Mouse (Mus musculus): Measurements from ENCODE around the gene Cd9. TPM values are rescaled to one million over a fixed set of nuclear protein-coding genes. Genes with fewer than 3 reads are reported as not detected.

Cd9 gene
- total and polyA plus RNA-seq, 3 experiments, result 12.1 to 27.5 (median 21.6) TPM

DNA sequence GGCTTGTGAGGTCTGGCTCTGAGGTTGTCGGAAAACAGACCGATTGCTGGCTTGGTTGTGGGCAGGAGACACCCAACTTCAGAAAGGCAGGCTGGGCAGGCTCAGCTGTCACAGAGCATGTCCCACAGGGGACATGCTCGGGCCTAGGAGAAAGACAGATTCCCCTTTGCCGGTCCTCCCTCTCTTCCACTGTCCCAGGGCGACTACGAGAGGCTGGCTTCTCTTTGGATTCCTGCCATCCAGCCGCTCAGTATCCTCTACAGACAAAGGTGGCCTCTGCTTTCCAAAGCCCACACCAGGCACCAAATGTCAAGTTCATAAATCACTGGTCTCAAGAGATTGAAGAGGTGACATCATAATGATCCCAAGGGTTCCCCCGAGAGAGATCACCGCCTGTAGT lies 2.6 kb downstream of the Cd9 start:
- H3K27me3 ChIP-seq (replicated peaks), result peaks cover 38% of the 10 kb centered on the region
- dilution Hi-C loops (cut with MboI; ENCODE audit: extremely low pct_ligation_motif_present, extremely low pct_unique_long_range_greater_than_20kb, low sequenced_read_pairs), result no loop called here
- H3K4me3 ChIP-seq (replicated peaks in 1 of 3; ENCODE audit: low read depth in 2 of 3, low read length in 2 of 3, poor library complexity in 1 of 3), result no peak overlapping the region
- H3K9me3 ChIP-seq (replicated peaks; ENCODE audit: low read length), result no peaks in the 10 kb centered on the region
- H3K9ac ChIP-seq (ENCODE audit: insufficient read depth, low read depth), result no peak overlapping the region
- no peak overlapping the region for H3K4me2 ChIP-seq (ENCODE audit: insufficient read depth, low read depth, poor library complexity, severe bottlenecking)
- in situ Hi-C loops (cut with MboI; ENCODE audit: low pct_ligation_motif_present, low pct_unique_long_range_greater_than_20kb, low sequenced_read_pairs), result no loop called here
- peaks cover 9 to 42% of the 10 kb centered on the region in 2 experiments for H3K4me1 ChIP-seq (ENCODE audit: control insufficient read depth in 1 of 2, insufficient read depth in 2 of 2)
- H3K79me2 ChIP-seq (replicated peaks; ENCODE audit: control insufficient read depth, extremely low read depth, insufficient read depth, poor library complexity, severe bottlenecking), result no peaks in the 10 kb centered on the region
- no peak for DNase-seq (ENCODE audit: extremely low read depth)
- peaks cover 0 to 12% of the 10 kb centered on the region in 2 experiments for H3K36me3 ChIP-seq (replicated peaks in 1 of 2; ENCODE audit: control insufficient read depth in 1 of 2, insufficient read depth in 1 of 2, low read length in 1 of 2)
- TF ChIP-seq SIN3A (IDR thresholded peaks at IDR 0.05; ENCODE audit: low read length), result no peak
- no peak for TF ChIP-seq JUND (conservative IDR thresholded peaks at IDR 0.05; ENCODE audit: low read depth, low read length)
- TF ChIP-seq RCOR1 (conservative IDR thresholded peaks at IDR 0.05; ENCODE audit: low read depth, low read length), result no peak
- no peak for TF ChIP-seq MAFK (IDR thresholded peaks at IDR 0.05; ENCODE audit: insufficient replicate concordance, low read length)
- TF ChIP-seq TBP (conservative IDR thresholded peaks at IDR 0.05; ENCODE audit: low read depth, low read length), result no peak
- H3K27ac ChIP-seq (ENCODE audit: insufficient read depth, low read depth), result no peak overlapping the region

DNA sequence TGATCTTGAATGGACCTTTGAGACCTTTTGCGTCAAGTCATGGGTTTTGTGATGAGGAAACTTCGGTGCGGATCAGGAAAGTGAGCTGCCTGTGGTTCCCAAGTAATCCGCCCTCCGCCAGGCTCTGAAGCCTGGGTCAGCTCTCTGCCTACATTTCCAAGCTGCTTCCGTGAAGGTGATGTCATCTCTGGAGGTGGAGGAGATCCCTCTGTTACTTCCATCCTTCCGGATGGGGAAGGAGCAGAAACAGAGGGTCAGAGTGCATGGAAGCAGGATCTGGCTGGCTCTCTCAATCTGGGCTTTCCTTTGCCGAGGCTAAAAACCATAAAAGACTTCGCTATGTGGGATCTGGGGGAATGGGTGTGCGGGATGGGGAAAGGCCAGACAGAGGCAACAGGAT lies 3.2 kb downstream of the Cd9 start:
- H3K4me3 ChIP-seq (replicated peaks in 1 of 3; ENCODE audit: low read depth in 2 of 3, low read length in 2 of 3, poor library complexity in 1 of 3), result no peak overlapping the region

DNA sequence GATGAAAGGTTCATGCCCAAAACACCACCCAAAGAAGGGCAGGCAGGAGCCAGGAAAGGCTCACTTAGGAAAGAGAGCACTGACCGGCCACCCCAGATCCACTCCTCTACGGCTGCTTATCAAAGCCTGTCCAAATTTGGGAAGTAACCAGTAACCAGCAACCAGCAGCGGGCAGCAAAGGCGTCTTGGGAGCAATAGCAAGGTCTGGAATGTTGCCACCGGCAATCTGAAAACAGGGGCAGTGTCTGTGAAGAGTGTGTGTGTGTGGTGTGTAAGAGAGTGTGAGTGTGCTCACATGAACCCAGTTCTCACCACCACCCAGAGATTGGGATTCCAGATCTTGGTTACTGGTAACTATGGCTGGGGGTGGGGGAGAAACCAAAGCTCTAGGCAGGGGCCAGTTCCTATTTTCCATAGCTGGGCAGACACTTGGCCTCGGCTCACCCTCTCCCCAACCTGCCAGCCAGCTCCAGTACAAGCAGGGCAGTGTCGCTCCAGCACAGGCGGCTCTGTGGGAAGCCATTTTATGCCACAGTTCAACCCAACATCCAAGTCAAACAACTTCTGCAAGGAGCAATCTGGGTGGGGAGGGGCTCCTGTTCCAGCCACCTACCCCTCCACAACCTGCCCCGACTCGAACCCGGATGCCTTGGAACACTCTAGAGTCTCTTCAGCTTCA lies 4.6 kb downstream of the Cd9 start:
- H3K4me1 ChIP-seq (ENCODE audit: control insufficient read depth in 1 of 2, insufficient read depth in 2 of 2), result peaks cover 9 to 41% of the 10 kb centered on the region in 2 experiments
- peaks cover 27% of the 10 kb centered on the region for H3K27me3 ChIP-seq (replicated peaks)
- no peak overlapping the region for H3K9ac ChIP-seq (ENCODE audit: insufficient read depth, low read depth)
- in situ Hi-C loops (cut with MboI; ENCODE audit: low pct_ligation_motif_present, low pct_unique_long_range_greater_than_20kb, low sequenced_read_pairs) (no loop called here), dilution Hi-C loops (cut with MboI; ENCODE audit: extremely low pct_ligation_motif_present, extremely low pct_unique_long_range_greater_than_20kb, low sequenced_read_pairs) (no loop called here)
- H3K4me2 ChIP-seq (ENCODE audit: insufficient read depth, low read depth, poor library complexity, severe bottlenecking), result no peak overlapping the region
- H3K27ac ChIP-seq (ENCODE audit: insufficient read depth, low read depth), result no peak overlapping the region
- no peak overlapping the region for H3K4me3 ChIP-seq (replicated peaks in 1 of 3; ENCODE audit: low read depth in 2 of 3, low read length in 2 of 3, poor library complexity in 1 of 3)
- DNase-seq (ENCODE audit: extremely low read depth), result no peak
- no peak for TF ChIP-seq SIN3A (IDR thresholded peaks at IDR 0.05; ENCODE audit: low read length)
- TF ChIP-seq ZMIZ1 (IDR thresholded peaks at IDR 0.05; ENCODE audit: low read depth, low read length), result no peak
- TF ChIP-seq TBP (conservative IDR thresholded peaks at IDR 0.05; ENCODE audit: low read depth, low read length), result no peak
- no peak for TF ChIP-seq MYC (IDR thresholded peaks at IDR 0.05; ENCODE audit: low read depth, low read length)
- no peak for TF ChIP-seq POLR2A (IDR thresholded peaks at IDR 0.05; ENCODE audit: low read depth, low read length)
- TF ChIP-seq RAD21 (IDR thresholded peaks at IDR 0.05; ENCODE audit: low read depth, low read length), result no peak
- no peak for TF ChIP-seq ZC3H11A (IDR thresholded peaks at IDR 0.05; ENCODE audit: low read depth, low read length)
- no peak for TF ChIP-seq IRF4 (IDR thresholded peaks at IDR 0.05; ENCODE audit: low read depth, low read length)
- TF ChIP-seq RCOR1 (conservative IDR thresholded peaks at IDR 0.05; ENCODE audit: low read depth, low read length), result no peak
- TF ChIP-seq USF1 (IDR thresholded peaks at IDR 0.05; ENCODE audit: low read depth, low read length), result no peak
- no peak for TF ChIP-seq CTCF (conservative IDR thresholded peaks at IDR 0.05 in 1 of 2, IDR thresholded peaks at IDR 0.05 in 1 of 2; ENCODE audit: low read depth in 2 of 2, low read length in 2 of 2)
- no peak for TF ChIP-seq SMC3 (IDR thresholded peaks at IDR 0.05; ENCODE audit: low read depth, low read length)
- no peak for TF ChIP-seq ELF1 (IDR thresholded peaks at IDR 0.05; ENCODE audit: low read depth, low read length)
- no peaks in the 10 kb centered on the region for H3K9me3 ChIP-seq (replicated peaks; ENCODE audit: low read length)
- H3K36me3 ChIP-seq (replicated peaks in 1 of 2; ENCODE audit: control insufficient read depth in 1 of 2, insufficient read depth in 1 of 2, low read length in 1 of 2), result peaks cover 0 to 12% of the 10 kb centered on the region in 2 experiments
- H3K79me2 ChIP-seq (replicated peaks; ENCODE audit: control insufficient read depth, extremely low read depth, insufficient read depth, poor library complexity, severe bottlenecking), result no peaks in the 10 kb centered on the region

More for the DNA sequence above, 3.2 kb downstream of the Cd9 start:
- peaks cover 0 to 12% of the 10 kb centered on the region in 2 experiments for H3K36me3 ChIP-seq (replicated peaks in 1 of 2; ENCODE audit: control insufficient read depth in 1 of 2, insufficient read depth in 1 of 2, low read length in 1 of 2)
- peaks cover 9 to 42% of the 10 kb centered on the region in 2 experiments for H3K4me1 ChIP-seq (ENCODE audit: control insufficient read depth in 1 of 2, insufficient read depth in 2 of 2)
- H3K9ac ChIP-seq (ENCODE audit: insufficient read depth, low read depth), result no peak overlapping the region
- dilution Hi-C loops (cut with MboI; ENCODE audit: extremely low pct_ligation_motif_present, extremely low pct_unique_long_range_greater_than_20kb, low sequenced_read_pairs) (no loop called here), in situ Hi-C loops (cut with MboI; ENCODE audit: low pct_ligation_motif_present, low pct_unique_long_range_greater_than_20kb, low sequenced_read_pairs) (no loop called here)
- H3K27me3 ChIP-seq (replicated peaks), result peaks cover 34% of the 10 kb centered on the region
- no peak for DNase-seq (ENCODE audit: extremely low read depth)
- TF ChIP-seq CHD2 (IDR thresholded peaks at IDR 0.05; ENCODE audit: low read length), result no peak
- no peak for TF ChIP-seq CTCF (conservative IDR thresholded peaks at IDR 0.05 in 1 of 2, IDR thresholded peaks at IDR 0.05 in 1 of 2; ENCODE audit: low read depth in 2 of 2, low read length in 2 of 2)
- TF ChIP-seq ZKSCAN1 (IDR thresholded peaks at IDR 0.05; ENCODE audit: borderline replicate concordance, low read depth, low read length), result no peak
- TF ChIP-seq RAD21 (IDR thresholded peaks at IDR 0.05; ENCODE audit: low read depth, low read length), result no peak
- no peak for TF ChIP-seq ZC3H11A (IDR thresholded peaks at IDR 0.05; ENCODE audit: low read depth, low read length)
- no peak for TF ChIP-seq ELF1 (IDR thresholded peaks at IDR 0.05; ENCODE audit: low read depth, low read length)
- no peak for TF ChIP-seq JUND (conservative IDR thresholded peaks at IDR 0.05; ENCODE audit: low read depth, low read length)
- no peaks in the 10 kb centered on the region for H3K9me3 ChIP-seq (replicated peaks; ENCODE audit: low read length)
- H3K4me2 ChIP-seq (ENCODE audit: insufficient read depth, low read depth, poor library complexity, severe bottlenecking), result no peak overlapping the region
- H3K27ac ChIP-seq (ENCODE audit: insufficient read depth, low read depth), result no peak overlapping the region
- no peaks in the 10 kb centered on the region for H3K79me2 ChIP-seq (replicated peaks; ENCODE audit: control insufficient read depth, extremely low read depth, insufficient read depth, poor library complexity, severe bottlenecking)

All from CH12.LX (cell line).